Mouse (Mus musculus) spleen, adult 2 months (tissue): Measurements from ENCODE around the gene Kcnip3. TPM values are rescaled to one million over a fixed set of nuclear protein-coding genes. Genes with fewer than 3 reads are reported as not detected.

Experiments used
- DNase-seq, 2 experiments: peaks; one replicate each; pipeline versions ENCODE4 v3.0.0 to v3.0.0-alpha.2; 2012 to 2021; ENCODE audit warnings: low spot score in 2 of 2, low read depth in 1 of 2
- H3K27ac ChIP-seq: fragments of 200-500 bp; 2 replicates; pipeline ENCODE4 v1.5.1; 2012; ENCODE audit warnings: low read length, inconsistent platforms; ENCODE audit not compliant: insufficient read depth
- H3K27me3 ChIP-seq: fragments of 200-500 bp; 2 replicates; pipeline ENCODE4 v1.6.1; 2012; ENCODE audit warnings: mild to moderate bottlenecking, moderate library complexity, low read length, inconsistent platforms; ENCODE audit not compliant: control insufficient read depth, insufficient read depth
- H3K36me3 ChIP-seq: fragments of 200-500 bp; 2 replicates; pipeline ENCODE4 v1.6.1; 2012; ENCODE audit warnings: mild to moderate bottlenecking, low read length, inconsistent platforms; ENCODE audit not compliant: control insufficient read depth, insufficient read depth
- H3K4me1 ChIP-seq: fragments of 200-500 bp; 2 replicates; pipeline ENCODE4 v1.6.1; 2011; ENCODE audit warnings: inconsistent platforms; ENCODE audit not compliant: control insufficient read depth, insufficient read depth, insufficient read length
- H3K4me3 ChIP-seq: fragments of 200-500 bp; 2 replicates; pipeline ENCODE4 v1.5.1; 2011; ENCODE audit warnings: mild to moderate bottlenecking, inconsistent platforms; ENCODE audit not compliant: insufficient read depth, insufficient read length; ENCODE audit errors: extremely low read depth
- CTCF ChIP-seq: fragments of 200-500 bp; IDR thresholded peaks from 2 replicates; pipeline ENCODE4 v1.5.1; 2011; ENCODE audit warnings: mild to moderate bottlenecking, inconsistent platforms; ENCODE audit not compliant: insufficient read depth, insufficient read length, insufficient replicate concordance; ENCODE audit errors: extremely low read depth
- POLR2A ChIP-seq: fragments of 200-500 bp; IDR thresholded peaks from 2 replicates; pipeline ENCODE4 v1.6.1; 2011; ENCODE audit warnings: low read depth, low read length, inconsistent platforms
- WGBS: fragments of 180-500 bp; shearing (Covaris S2); methylation state at CpG from one replicate; pipeline ENCODE4 v1.1.7; 2018; 5-methylcytosine and 5-hydroxymethylcytosine counted together
- polyA plus RNA-seq: library from polyadenylated mRNA; depleted of rRNA; stranded (reverse); fragments of >200 nt; gene quantifications from 2 replicates; pipeline ENCODE4 v1.2.3, GENCODE M21; 2012

Gene Kcnip3
- polyA plus RNA-seq, 1 experiment, result 2.3 TPM

DNA sequence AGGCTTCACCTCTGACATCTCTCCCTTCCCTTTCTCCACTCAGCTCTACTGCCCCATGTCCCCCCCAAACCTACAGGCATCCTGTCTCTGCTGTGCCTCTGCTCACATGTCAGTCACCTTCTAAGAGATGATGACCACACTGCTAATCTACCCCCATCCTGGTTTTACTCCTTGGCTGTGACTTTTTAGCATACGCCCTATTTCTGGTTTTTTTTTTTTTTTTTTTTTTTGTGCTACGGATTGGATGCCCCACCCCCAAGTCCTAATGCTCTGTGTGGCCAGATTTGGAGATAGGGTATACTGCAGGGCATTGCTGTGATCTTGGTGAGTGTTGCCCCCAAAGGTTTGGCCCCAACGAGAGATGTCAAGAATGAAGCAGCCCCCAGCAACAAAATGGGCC is 49.6 kb downstream of the Kcnip3 start:
- 61% methylated on average over 3 of the region's 3 CpGs for WGBS
- DNase-seq, result no peak
- Histone ChIP-seq H3K4me1 (no peaks in the 10 kb centered on the region), H3K36me3 (no peaks in the 10 kb centered on the region), H3K27ac (no peak overlapping the region), H3K27me3 (no peaks in the 10 kb centered on the region), H3K4me3 (no peak overlapping the region)
- no peak for TF ChIP-seq POLR2A

DNA sequence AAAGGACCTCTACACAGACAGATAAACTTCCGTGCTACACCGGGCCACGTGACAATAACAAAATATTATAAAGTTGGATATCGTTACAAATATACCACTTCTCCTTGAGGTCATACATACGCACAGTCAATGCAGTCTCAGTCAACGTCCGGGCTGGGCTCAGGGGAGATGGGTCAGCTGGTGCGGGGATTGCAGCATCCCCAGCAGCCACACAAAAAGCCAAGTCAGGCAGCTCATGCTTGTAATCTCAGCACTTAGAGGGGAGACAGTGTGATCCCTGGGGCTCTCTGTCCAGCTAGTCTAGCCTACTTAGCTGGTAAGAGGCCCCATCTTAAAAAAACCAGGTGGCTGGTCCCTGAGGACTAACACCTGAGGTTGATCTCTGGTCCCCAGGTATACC is 50.6 kb downstream of the Kcnip3 start:
- 87% methylated on average over 8 of the region's 8 CpGs for WGBS
- Histone ChIP-seq H3K4me1 (no peaks in the 10 kb centered on the region), H3K36me3 (no peaks in the 10 kb centered on the region), H3K4me3 (no peak overlapping the region), H3K27me3 (no peaks in the 10 kb centered on the region), H3K27ac (no peak overlapping the region)
- DNase-seq, result no peak
- TF ChIP-seq CTCF (no peak), POLR2A (no peak)

DNA sequence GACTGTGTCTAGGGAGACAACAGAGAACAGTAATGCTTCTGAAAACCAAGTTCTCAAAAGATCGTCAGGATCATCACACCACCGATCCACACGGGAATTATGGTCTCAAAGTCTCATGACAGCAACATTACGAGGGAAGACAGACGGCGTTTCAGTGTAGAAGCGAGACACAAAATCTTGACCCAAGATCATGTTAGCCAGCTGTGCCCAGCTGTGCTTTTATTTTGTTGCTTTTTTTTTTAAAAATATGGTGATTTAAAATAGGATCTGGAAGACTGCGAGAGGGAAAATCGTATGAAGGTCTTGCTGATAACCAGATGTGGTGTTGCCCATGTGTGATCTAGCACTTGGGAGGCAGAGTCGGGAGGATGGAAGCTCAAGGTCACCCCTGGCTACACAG is 51.2 kb downstream of the Kcnip3 start:
- H3K27me3 ChIP-seq, result no peaks in the 10 kb centered on the region
- no peak for DNase-seq
- no peaks in the 10 kb centered on the region for H3K4me1 ChIP-seq
- TF ChIP-seq POLR2A (no peak), CTCF (no peak)
- no peak overlapping the region for H3K4me3 ChIP-seq
- WGBS, result 93% methylated on average over 10 of the region's 10 CpGs
- H3K27ac ChIP-seq, result no peak overlapping the region
- H3K36me3 ChIP-seq, result no peaks in the 10 kb centered on the region

DNA sequence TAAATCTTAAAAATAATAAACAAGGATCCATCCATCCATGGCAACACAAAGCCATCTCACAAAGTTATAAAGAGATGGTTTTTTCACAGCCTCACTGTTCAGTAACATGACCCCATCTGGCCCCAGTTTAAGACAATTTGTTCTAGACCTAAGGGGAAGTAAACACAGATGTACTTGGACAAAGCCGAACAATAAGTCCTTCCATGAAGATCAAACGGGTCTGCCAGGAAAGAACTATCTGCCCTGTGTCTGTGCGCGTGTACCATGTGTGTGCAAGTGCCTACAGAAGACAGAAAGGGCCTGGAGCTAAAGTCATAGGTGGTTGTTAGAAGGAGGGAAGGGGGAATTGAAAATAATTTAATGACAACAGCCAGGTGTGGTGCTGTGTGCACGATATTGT is 51.7 kb downstream of the Kcnip3 start:
- TF ChIP-seq CTCF (no peak), POLR2A (no peak)
- 80% methylated on average over 5 of the region's 5 CpGs for WGBS
- no peaks in the 10 kb centered on the region for H3K27me3 ChIP-seq
- no peak overlapping the region for H3K27ac ChIP-seq
- H3K4me1 ChIP-seq, result no peaks in the 10 kb centered on the region
- no peak overlapping the region for H3K4me3 ChIP-seq
- DNase-seq, result no peak
- H3K36me3 ChIP-seq, result no peaks in the 10 kb centered on the region

DNA sequence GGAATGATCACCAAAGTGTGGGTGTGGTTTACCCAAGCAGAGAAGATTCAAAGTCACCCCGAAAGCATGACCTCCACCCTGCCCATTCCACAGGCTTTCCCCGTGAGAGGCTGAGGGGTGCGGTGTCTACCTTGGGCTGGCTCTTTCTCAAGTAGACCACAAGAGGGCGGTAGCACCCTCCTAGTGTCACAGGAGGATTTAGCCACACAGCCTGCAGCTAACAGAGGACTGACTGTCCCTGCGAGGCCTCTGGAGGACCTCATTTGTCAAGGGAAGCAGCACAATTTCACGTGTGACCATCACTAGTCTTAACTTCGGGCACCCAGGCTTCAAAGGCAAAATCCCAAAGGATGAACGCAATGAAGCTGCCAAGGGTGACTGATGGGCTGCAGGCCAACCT is 59.6 kb downstream of the Kcnip3 start:
- TF ChIP-seq POLR2A (no peak), CTCF (peak; percentile 66; the same call in 1 of the 2 replicates)
- H3K27ac ChIP-seq, result no peak overlapping the region
- no peaks in the 10 kb centered on the region for H3K36me3 ChIP-seq
- peak in 1 of 2 experiments; percentile 12 for DNase-seq
- H3K4me1 ChIP-seq, result no peaks in the 10 kb centered on the region
- WGBS, result 12% methylated on average over 8 of the region's 8 CpGs
- no peaks in the 10 kb centered on the region for H3K27me3 ChIP-seq
- no peak overlapping the region for H3K4me3 ChIP-seq

DNA sequence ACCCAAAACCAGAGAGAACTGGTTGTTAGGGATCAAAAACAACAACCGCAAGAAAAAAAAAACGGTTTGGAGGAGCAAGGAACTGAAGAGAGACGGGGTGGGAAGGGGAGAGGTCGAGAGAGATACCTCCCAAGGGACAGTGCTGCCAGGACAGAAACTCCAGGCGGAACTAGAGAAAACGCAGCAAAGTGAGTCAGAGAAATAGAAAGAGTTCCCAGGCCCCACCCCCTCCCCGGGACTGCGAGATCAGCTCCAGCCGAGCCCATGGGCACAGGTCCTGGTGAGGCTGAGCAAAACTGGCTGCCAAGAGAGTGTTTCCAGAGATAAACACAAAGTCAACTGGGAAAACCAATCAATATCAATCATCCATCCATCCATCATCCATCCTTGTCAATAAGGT is 60.5 kb downstream of the Kcnip3 start:
- Histone ChIP-seq H3K4me1 (no peaks in the 10 kb centered on the region), H3K27ac (no peak overlapping the region), H3K36me3 (no peaks in the 10 kb centered on the region), H3K27me3 (no peaks in the 10 kb centered on the region), H3K4me3 (no peak overlapping the region)
- 76% methylated on average over 9 of the region's 9 CpGs for WGBS
- DNase-seq, result no peak
- no peak for TF ChIP-seq POLR2A
- TF ChIP-seq CTCF, result no peak

DNA sequence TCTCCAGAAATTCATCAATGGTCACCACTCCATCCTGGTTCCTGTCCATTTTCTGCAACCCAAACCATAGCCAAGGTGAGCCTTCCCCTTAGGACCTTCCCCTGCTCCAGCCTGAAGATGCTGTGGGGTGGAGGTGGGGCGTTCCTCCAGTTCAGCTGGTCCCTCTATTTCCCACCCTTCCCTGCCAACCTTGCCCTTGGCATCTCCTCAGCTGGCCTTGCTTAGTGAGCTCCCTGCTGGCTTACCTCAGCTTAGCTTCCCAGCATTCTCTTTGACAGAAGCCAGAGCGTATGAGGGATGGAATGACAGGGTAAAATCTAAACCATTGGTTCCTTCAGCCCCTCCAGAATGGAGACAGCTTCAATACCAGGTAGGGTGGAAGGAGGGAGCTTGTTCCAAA is 62.6 kb downstream of the Kcnip3 start:
- H3K27me3 ChIP-seq, result no peaks in the 10 kb centered on the region
- no peak for TF ChIP-seq POLR2A
- TF ChIP-seq CTCF, result no peak
- H3K4me1 ChIP-seq, result no peaks in the 10 kb centered on the region
- 84% methylated on average over 2 of the region's 2 CpGs for WGBS
- H3K4me3 ChIP-seq, result no peak overlapping the region
- no peak for DNase-seq
- no peak overlapping the region for H3K27ac ChIP-seq
- H3K36me3 ChIP-seq, result no peaks in the 10 kb centered on the region

DNA sequence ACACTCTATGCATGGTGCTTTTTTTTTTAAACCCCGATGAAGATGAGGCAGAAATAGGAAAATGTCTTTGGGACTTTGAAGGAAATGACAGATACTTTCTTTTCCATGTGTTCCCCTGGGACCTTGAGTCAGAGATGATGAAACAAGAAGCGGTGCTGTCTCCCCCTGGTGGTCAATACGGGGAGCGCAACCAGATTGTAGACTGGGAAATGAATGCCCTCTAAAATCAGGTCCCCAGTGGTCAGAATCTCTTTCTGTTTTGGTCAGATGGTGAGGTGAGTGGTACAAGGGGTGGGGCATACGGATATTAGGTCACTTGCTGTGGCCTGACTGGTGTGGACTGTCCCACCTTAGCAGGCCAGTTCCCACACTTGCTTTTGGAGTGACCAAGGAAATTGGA is 68.1 kb downstream of the Kcnip3 start:
- Histone ChIP-seq H3K4me1 (no peaks in the 10 kb centered on the region), H3K27ac (no peak overlapping the region), H3K4me3 (no peak overlapping the region), H3K27me3 (no peaks in the 10 kb centered on the region), H3K36me3 (no peaks in the 10 kb centered on the region)
- DNase-seq, result peak; percentile 32 to 55
- under 1% methylated on average over 5 of the region's 5 CpGs for WGBS
- no peak for TF ChIP-seq POLR2A
- peak; percentile 73; the same call in 1 of the 2 replicates for TF ChIP-seq CTCF
